Mouse (Mus musculus): ENCODE data around the gene Pou4f1. TPM values are rescaled to one million over a fixed set of nuclear protein-coding genes. Genes with fewer than 3 reads are reported as not detected.
"Not testable (repeated sequence)": the region's sequence is repeated elsewhere in the genome, so short reads cannot be mapped to it uniquely, and the experiment has no call there.

Pou4f1 gene
- total RNA-seq (2014; fragmentation: Nextera tagmentation) (23.9 and 39.9 TPM in 2 replicates), total RNA-seq (2017) (15.0 and 23.3 TPM in 2 replicates), polyA plus RNA-seq (2012) (13.6 and 16.5 TPM in 2 replicates)

DNA sequence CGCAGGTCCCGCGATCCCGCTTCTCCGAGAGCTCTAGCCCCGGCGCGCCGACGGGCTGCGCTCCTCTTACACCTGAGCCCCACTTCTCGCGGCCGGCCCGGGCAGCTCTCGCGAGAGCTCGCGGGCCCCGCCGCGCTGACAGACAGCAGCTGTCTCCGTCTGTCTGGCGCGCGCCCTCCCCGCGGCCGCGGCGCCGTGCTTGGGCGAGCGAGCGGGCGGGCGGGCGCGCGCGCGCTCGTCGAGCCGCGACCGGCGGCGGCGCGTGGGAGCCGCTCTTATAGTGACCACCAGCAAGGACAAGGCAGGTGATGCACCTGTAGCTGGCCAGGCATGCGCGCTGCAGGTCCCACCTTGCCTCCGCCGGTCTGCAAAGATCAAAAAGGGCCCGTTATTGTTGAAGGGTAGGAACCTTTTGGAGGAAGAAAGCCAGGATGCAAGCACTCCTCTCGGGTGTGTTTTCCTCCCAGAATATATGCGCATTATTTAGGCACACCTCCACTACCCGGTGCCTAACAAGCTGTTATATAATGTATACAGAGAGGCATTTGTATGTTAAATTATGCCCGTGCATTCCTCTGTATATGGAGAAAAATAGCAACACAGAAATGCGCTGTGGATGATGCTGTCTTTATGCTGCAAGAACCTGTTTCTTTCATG lies at the start of gene Pou4f1:
Pou4f1 (minus strand) TSS at position 34 of the 657 bp plus-strand sequence.
- Histone ChIP-seq H3K27me3 (ENCODE audit: insufficient read depth, low read length) (peaks cover 18% of the 10 kb centered on the region), H3K36me3 (replicated peaks) (peaks cover 24% of the 10 kb centered on the region), H3K4me1 (ENCODE audit: insufficient read depth, low read depth, low read length) (peaks cover 66% of the 10 kb centered on the region), H3K9me3 (replicated peaks) (peaks cover 6% of the 10 kb centered on the region), H3K4me3 (ENCODE audit: low read depth, low read length) (peak within 1 kb of the TSS; percentile 75)
- ATAC-seq (ENCODE audit: extremely low read depth, insufficient number of reproducible peaks, low FRiP score, poor library complexity, severe bottlenecking) (peak; percentile 51), DNase-seq (ENCODE audit: low spot score) (peak; percentile 92)
- TF ChIP-seq GATA2 (IDR thresholded peaks at IDR 0.05; ENCODE audit: borderline replicate concordance, low read depth, low read length) (no peak), GATA1 (IDR thresholded peaks at IDR 0.05; ENCODE audit: borderline replicate concordance, low read length) (no peak), POLR2AphosphoS5 (IDR thresholded peaks at IDR 0.05; ENCODE audit: insufficient replicate concordance, low read depth, low read length) (no peak), TAL1 (conservative IDR thresholded peaks at IDR 0.05; ENCODE audit: low read depth, low read length) (no peak), CTCF (IDR thresholded peaks at IDR 0.05; ENCODE audit: low read depth, low read length) (no peak)

- DNase-seq (ENCODE audit: low spot score) = no peak
- H3K9me3 ChIP-seq (replicated peaks) = no peaks in the 10 kb centered on the region
- no peaks in the 10 kb centered on the region for H3K27me3 ChIP-seq (ENCODE audit: insufficient read depth, low read length)
- H3K4me3 ChIP-seq (ENCODE audit: low read depth, low read length) = no peak overlapping the region
- H3K36me3 ChIP-seq (replicated peaks) = peaks cover 64% of the 10 kb centered on the region
- TF ChIP-seq POLR2AphosphoS5 (IDR thresholded peaks at IDR 0.05; ENCODE audit: insufficient replicate concordance, low read depth, low read length) (no peak), GATA2 (IDR thresholded peaks at IDR 0.05; ENCODE audit: borderline replicate concordance, low read depth, low read length) (no peak), CTCF (IDR thresholded peaks at IDR 0.05; ENCODE audit: low read depth, low read length) (no peak), GATA1 (IDR thresholded peaks at IDR 0.05; ENCODE audit: borderline replicate concordance, low read length) (no peak), TAL1 (conservative IDR thresholded peaks at IDR 0.05; ENCODE audit: low read depth, low read length) (no peak)
- H3K4me1 ChIP-seq (ENCODE audit: insufficient read depth, low read depth, low read length) = peaks cover 13% of the 10 kb centered on the region
- ATAC-seq (ENCODE audit: extremely low read depth, insufficient number of reproducible peaks, low FRiP score, poor library complexity, severe bottlenecking) = no peak; the same call in 1 of the 2 replicates
Observed at GRCm38 (mm10) chr14:104511664-104512063, 43.9 kb upstream of the Pou4f1 start.

GRCm38 (mm10) chr14:104502761-104503160 lies 35.0 kb upstream of the Pou4f1 start:
- H3K4me3 ChIP-seq (ENCODE audit: low read depth, low read length); ATAC-seq (ENCODE audit: extremely low read depth, insufficient number of reproducible peaks, low FRiP score, poor library complexity, severe bottlenecking); H3K9me3 ChIP-seq (replicated peaks); DNase-seq (ENCODE audit: low spot score); H3K4me1 ChIP-seq (ENCODE audit: insufficient read depth, low read depth, low read length); H3K27me3 ChIP-seq (ENCODE audit: insufficient read depth, low read length): not testable (repeated sequence)
- H3K36me3 ChIP-seq (replicated peaks) = peaks cover 96% of the 10 kb centered on the region

DNA sequence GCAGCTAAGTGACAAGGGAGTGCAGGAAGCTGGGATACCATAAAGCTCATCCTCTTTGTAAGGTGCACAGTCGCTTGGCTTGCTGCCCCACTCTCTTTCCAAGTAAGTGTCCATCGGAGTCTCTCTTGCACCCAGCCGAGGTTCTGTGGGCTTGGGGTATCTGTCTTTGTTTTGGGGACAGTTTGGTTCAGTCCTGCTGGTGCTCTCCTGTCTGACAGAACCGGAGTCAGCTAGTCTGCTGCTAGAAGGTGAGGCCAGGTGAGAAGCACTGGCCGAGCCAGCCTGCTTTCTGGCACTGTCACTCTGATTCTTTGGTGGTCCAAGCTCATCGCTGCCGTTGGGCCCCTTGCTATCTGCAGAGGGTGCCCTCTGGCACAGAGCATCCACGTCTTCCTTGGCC lies 12.0 kb upstream of the Pou4f1 start:
- peaks cover 27% of the 10 kb centered on the region for H3K4me1 ChIP-seq (ENCODE audit: insufficient read depth, low read depth, low read length)

DNA sequence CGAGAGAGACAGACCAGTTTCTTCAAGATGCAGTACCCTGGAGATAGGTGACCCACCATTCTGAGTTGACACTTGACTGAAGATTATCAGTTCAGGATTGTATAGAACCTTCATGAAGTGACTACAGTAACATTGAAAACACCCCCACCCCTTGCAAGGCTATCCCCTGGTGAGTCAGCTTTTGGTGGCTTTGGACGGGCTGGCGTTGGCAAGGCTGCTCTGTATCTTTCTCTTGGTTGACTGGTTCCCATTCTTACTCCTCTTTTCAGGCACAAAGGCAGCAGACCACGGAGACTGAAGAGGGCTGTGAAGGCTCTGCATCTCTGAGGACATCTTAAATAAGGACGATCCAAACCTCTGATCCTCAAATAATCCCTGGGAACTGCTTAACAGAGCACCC lies 10.8 kb upstream of the Pou4f1 start:
- ATAC-seq (ENCODE audit: extremely low read depth, insufficient number of reproducible peaks, low FRiP score, poor library complexity, severe bottlenecking) = no peak
- H3K4me1 ChIP-seq (ENCODE audit: insufficient read depth, low read depth, low read length) = peaks cover 39% of the 10 kb centered on the region
- TF ChIP-seq GATA2 (IDR thresholded peaks at IDR 0.05; ENCODE audit: borderline replicate concordance, low read depth, low read length) = no peak
- no peak for TF ChIP-seq CTCF (IDR thresholded peaks at IDR 0.05; ENCODE audit: low read depth, low read length)
- TF ChIP-seq GATA1 (IDR thresholded peaks at IDR 0.05; ENCODE audit: borderline replicate concordance, low read length) = no peak
- no peak for TF ChIP-seq TAL1 (conservative IDR thresholded peaks at IDR 0.05; ENCODE audit: low read depth, low read length)
- TF ChIP-seq POLR2AphosphoS5 (IDR thresholded peaks at IDR 0.05; ENCODE audit: insufficient replicate concordance, low read depth, low read length) = no peak
- no peak for DNase-seq (ENCODE audit: low spot score)
- no peak overlapping the region for H3K4me3 ChIP-seq (ENCODE audit: low read depth, low read length)
- H3K27me3 ChIP-seq (ENCODE audit: insufficient read depth, low read length) = no peaks in the 10 kb centered on the region
- no peaks in the 10 kb centered on the region for H3K9me3 ChIP-seq (replicated peaks)
- H3K36me3 ChIP-seq (replicated peaks) = peaks cover 66% of the 10 kb centered on the region

More for the DNA sequence above, 12.0 kb upstream of the Pou4f1 start:
- Histone ChIP-seq H3K9me3 (replicated peaks) (no peaks in the 10 kb centered on the region), H3K4me3 (ENCODE audit: low read depth, low read length) (no peak overlapping the region), H3K36me3 (replicated peaks) (peaks cover 68% of the 10 kb centered on the region), H3K27me3 (ENCODE audit: insufficient read depth, low read length) (no peaks in the 10 kb centered on the region)
- DNase-seq (ENCODE audit: low spot score) (no peak), ATAC-seq (ENCODE audit: extremely low read depth, insufficient number of reproducible peaks, low FRiP score, poor library complexity, severe bottlenecking) (no peak)
- TF ChIP-seq GATA2 (IDR thresholded peaks at IDR 0.05; ENCODE audit: borderline replicate concordance, low read depth, low read length) (no peak), GATA1 (IDR thresholded peaks at IDR 0.05; ENCODE audit: borderline replicate concordance, low read length) (no peak), TAL1 (conservative IDR thresholded peaks at IDR 0.05; ENCODE audit: low read depth, low read length) (no peak), POLR2AphosphoS5 (IDR thresholded peaks at IDR 0.05; ENCODE audit: insufficient replicate concordance, low read depth, low read length) (no peak), CTCF (IDR thresholded peaks at IDR 0.05; ENCODE audit: low read depth, low read length) (no peak)

- DNase-seq (ENCODE audit: low spot score) = no peak
- Histone ChIP-seq H3K36me3 (replicated peaks) (peaks cover 62% of the 10 kb centered on the region), H3K4me1 (ENCODE audit: insufficient read depth, low read depth, low read length) (peaks cover 47% of the 10 kb centered on the region), H3K27me3 (ENCODE audit: insufficient read depth, low read length) (peaks cover 5% of the 10 kb centered on the region; the same call in 1 of the 2 replicates), H3K4me3 (ENCODE audit: low read depth, low read length) (no peak overlapping the region), H3K9me3 (replicated peaks) (no peaks in the 10 kb centered on the region)
- ATAC-seq (ENCODE audit: extremely low read depth, insufficient number of reproducible peaks, low FRiP score, poor library complexity, severe bottlenecking) = no peak
- no peak for TF ChIP-seq POLR2AphosphoS5 (IDR thresholded peaks at IDR 0.05; ENCODE audit: insufficient replicate concordance, low read depth, low read length)
- no peak for TF ChIP-seq GATA1 (IDR thresholded peaks at IDR 0.05; ENCODE audit: borderline replicate concordance, low read length)
- TF ChIP-seq TAL1 (conservative IDR thresholded peaks at IDR 0.05; ENCODE audit: low read depth, low read length) = no peak
- TF ChIP-seq CTCF (IDR thresholded peaks at IDR 0.05; ENCODE audit: low read depth, low read length) = no peak
- no peak for TF ChIP-seq GATA2 (IDR thresholded peaks at IDR 0.05; ENCODE audit: borderline replicate concordance, low read depth, low read length)
Observed at GRCm38 (mm10) chr14:104477616-104478015, 9.8 kb upstream of the Pou4f1 start.

All from G1E (cell line).